ENCODE assay signal across 9 mouse cellular contexts in the genomic region with DNA sequence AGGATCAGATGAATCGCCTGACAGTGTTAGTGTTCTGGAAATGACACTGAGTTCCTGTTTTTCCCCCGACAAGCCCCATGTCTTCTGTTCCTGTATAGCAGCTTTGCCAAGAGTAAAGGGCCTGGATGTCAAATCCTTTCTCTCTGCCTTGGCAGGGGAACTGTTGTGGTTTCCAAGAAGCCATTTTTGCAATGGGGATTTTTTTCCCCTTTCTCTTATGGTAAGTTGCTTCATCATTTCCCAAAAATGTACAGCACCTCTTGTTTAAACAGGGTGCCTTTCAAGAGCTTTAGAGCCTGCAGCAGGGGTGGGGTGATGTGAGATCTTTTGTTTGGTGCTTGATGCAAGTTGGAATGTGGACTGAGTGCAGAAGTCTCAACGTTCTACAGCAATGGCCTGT.
DNase-seq lines count a peak whose midpoint lies in the region; ATAC-seq and TF ChIP-seq lines count a peak whose summit lies in the region.
"Had no signal": no experiment of that assay in that cellular context is flagged by ENCODE, and none has a peak within 500 bp of the region (broad histone marks: within the 10 kb centered on the region; RNA-seq: fewer than 3 reads in every experiment).

No protein-coding gene starts in this region.

- H3K9ac ChIP-seq in kidney, embryonic 15.5 days: no peak overlapping the region
- H3K9ac ChIP-seq in heart, embryonic 14.5 days (ENCODE audit: low read length): no peak overlapping the region

- H3K9me3 ChIP-seq in kidney, embryonic 15.5 days (replicated peaks): no peaks in the 10 kb centered on the region
- H3K9me3 ChIP-seq in heart, embryonic 14.5 days (ENCODE audit: control insufficient read depth, low read length): no peaks in the 10 kb centered on the region

- DNase-seq in kidney, adult 18-20 months: no peak
- peak; percentile 44 for DNase-seq in Patski (ENCODE audit: low read depth, low spot score)
- DNase-seq in urinary bladder, adult 18-20 months (ENCODE audit: low spot score in 2 of 2): no peak
- no peak for DNase-seq in layer of hippocampus, postnatal 25 days (ENCODE audit: extremely low spot score in 1 of 2, low spot score in 1 of 2)
- DNase-seq in T-cell, adult 2 months (ENCODE audit: low spot score): no peak

- 0 out of 2 replicates have a peak, but pooled peaks cover 6% of the 10 kb centered on the region for H3K4me1 ChIP-seq in kidney, embryonic 15.5 days
- H3K4me1 ChIP-seq in heart, embryonic 14.5 days (ENCODE audit: control insufficient read depth in 2 of 2, insufficient read depth in 2 of 2, low read length in 2 of 2): peaks cover 6 to 25% of the 10 kb centered on the region in 2 experiments

- CTCF ChIA-PET in Patski (lab: Charles Lee): interaction anchor here (2.3 kb wide), 1 partner anchor 16 kb away, joined by 5 read pairs; no protein-coding TSS in a partner anchor

- no peak for ATAC-seq in kidney, embryonic 15.5 days (replicated peaks; ENCODE audit: low FRiP score)
- ATAC-seq in Patski: no peak
- ATAC-seq in heart, embryonic 14.5 days (ENCODE audit: insufficient number of reproducible peaks, insufficient read depth, low FRiP score, low read depth): no peak
- peak; percentile 73 for ATAC-seq in megakaryocyte, adult 5-6 weeks (ENCODE audit: poor library complexity, severe bottlenecking)
- ATAC-seq: activated CD4-positive, CD25-positive, alpha-beta regulatory T cell, adult 4 months had no signal

- H3K27me3 ChIP-seq in kidney, embryonic 15.5 days: no peaks in the 10 kb centered on the region
- no peaks in the 10 kb centered on the region for H3K27me3 ChIP-seq in Patski
- no peaks in the 10 kb centered on the region for H3K27me3 ChIP-seq in heart, embryonic 14.5 days (ENCODE audit: control insufficient read depth, insufficient read depth, low read length)

- 70% methylated on average over 3 of the region's 3 CpGs for WGBS in kidney, embryonic 15.5 days
- 59% methylated on average over 3 of the region's 3 CpGs for WGBS in heart, embryonic 14.5 days

- POLR2A ChIA-PET in Patski (lab: Charles Lee): interaction anchor here (0.9 kb wide), 1 partner anchor 40 kb away, joined by 4 read pairs; no protein-coding TSS in a partner anchor

- no peak overlapping the region for H3K4me3 ChIP-seq in kidney, embryonic 15.5 days (replicated peaks)
- no peak overlapping the region for H3K4me3 ChIP-seq in heart, embryonic 14.5 days (ENCODE audit: control insufficient read depth in 1 of 2, insufficient read depth in 1 of 2, low read depth in 1 of 2, low read length in 2 of 2)

- in situ Hi-C loops in Patski (cut with MboI; ENCODE audit: low pct_unique_long_range_greater_than_20kb): no loop called here

- no peaks in the 10 kb centered on the region for H3K36me3 ChIP-seq in kidney, embryonic 15.5 days
- H3K36me3 ChIP-seq in heart, embryonic 14.5 days (ENCODE audit: control insufficient read depth, insufficient read depth, low read length): no peaks in the 10 kb centered on the region

- no peak for TF ChIP-seq CTCF in Patski (IDR thresholded peaks at IDR 0.05)

- peak overlapping the region; percentile 2; the same call in 1 of the 2 replicates for H3K27ac ChIP-seq in kidney, embryonic 15.5 days
- H3K27ac ChIP-seq in heart, embryonic 14.5 days (replicated peaks in 1 of 2; ENCODE audit: control insufficient read depth in 1 of 2, insufficient read depth in 1 of 2, low read depth in 2 of 2, low read length in 2 of 2): peak overlapping the region; percentile 45 to 46

- no peak overlapping the region for H3K4me2 ChIP-seq in kidney, embryonic 15.5 days
- H3K4me2 ChIP-seq in heart, embryonic 14.5 days (ENCODE audit: low read length): no peak overlapping the region
